Mouse (Mus musculus): Measurements from ENCODE around the gene Grid1.

The Grid1 gene

GRCm38 (mm10) chr14:34936192-34936770 lies 116.4 kb downstream of the Grid1 start:
- TF ChIP-seq POU5F1 (IDR thresholded peaks at IDR 0.05; ENCODE audit: borderline replicate concordance, low read length) (no peak), NANOG (IDR thresholded peaks at IDR 0.05; ENCODE audit: borderline replicate concordance, low read length) (no peak), CTCF (conservative IDR thresholded peaks at IDR 0.05; ENCODE audit: low read length) (no peak)
- Histone ChIP-seq H3K36me3 (ENCODE audit: insufficient read depth, low read length) (no peaks in the 10 kb centered on the region), H3K4me3 (replicated peaks; ENCODE audit: low read length) (no peak overlapping the region), H3K4me1 (replicated peaks; ENCODE audit: low read depth, low read length) (peaks cover 8% of the 10 kb centered on the region; the same call in 1 of the 2 replicates), H3K27me3 (ENCODE audit: insufficient read depth, low read length) (peaks cover 24% of the 10 kb centered on the region), H3K9me3 (ENCODE audit: low read length) (no peaks in the 10 kb centered on the region)

- no peaks in the 10 kb centered on the region for H3K9me3 ChIP-seq (ENCODE audit: low read length)
- H3K4me1 ChIP-seq (replicated peaks; ENCODE audit: low read depth, low read length), result peaks cover 5% of the 10 kb centered on the region; the same call in 1 of the 2 replicates
- H3K4me3 ChIP-seq (replicated peaks; ENCODE audit: low read length), result no peak overlapping the region
- H3K27me3 ChIP-seq (ENCODE audit: insufficient read depth, low read length), result no peaks in the 10 kb centered on the region
- TF ChIP-seq CTCF (conservative IDR thresholded peaks at IDR 0.05; ENCODE audit: low read length) (no peak), NANOG (IDR thresholded peaks at IDR 0.05; ENCODE audit: borderline replicate concordance, low read length) (no peak), POU5F1 (IDR thresholded peaks at IDR 0.05; ENCODE audit: borderline replicate concordance, low read length) (no peak)
- no peaks in the 10 kb centered on the region for H3K36me3 ChIP-seq (ENCODE audit: insufficient read depth, low read length)
Measured at GRCm38 (mm10) chr14:34944390-34944979, 124.6 kb downstream of the Grid1 start.

- no peaks in the 10 kb centered on the region for H3K9me3 ChIP-seq (ENCODE audit: low read length)
- H3K4me3 ChIP-seq (replicated peaks; ENCODE audit: low read length), result no peak overlapping the region
- no peak for TF ChIP-seq NANOG (IDR thresholded peaks at IDR 0.05; ENCODE audit: borderline replicate concordance, low read length)
- no peak for TF ChIP-seq CTCF (conservative IDR thresholded peaks at IDR 0.05; ENCODE audit: low read length)
- no peak for TF ChIP-seq POU5F1 (IDR thresholded peaks at IDR 0.05; ENCODE audit: borderline replicate concordance, low read length)
- H3K27me3 ChIP-seq (ENCODE audit: insufficient read depth, low read length), result no peaks in the 10 kb centered on the region
- H3K4me1 ChIP-seq (replicated peaks; ENCODE audit: low read depth, low read length), result peaks cover 5% of the 10 kb centered on the region; the same call in 1 of the 2 replicates
- no peaks in the 10 kb centered on the region for H3K36me3 ChIP-seq (ENCODE audit: insufficient read depth, low read length)
Measured at GRCm38 (mm10) chr14:34945471-34946313, 125.8 kb downstream of the Grid1 start.

GRCm38 (mm10) chr14:34946314-34946583 lies 126.3 kb downstream of the Grid1 start:
- H3K4me1 ChIP-seq (replicated peaks; ENCODE audit: low read depth, low read length), result peaks cover 5% of the 10 kb centered on the region; the same call in 1 of the 2 replicates
- H3K4me3 ChIP-seq (replicated peaks; ENCODE audit: low read length), result no peak overlapping the region
- no peaks in the 10 kb centered on the region for H3K36me3 ChIP-seq (ENCODE audit: insufficient read depth, low read length)
- no peaks in the 10 kb centered on the region for H3K27me3 ChIP-seq (ENCODE audit: insufficient read depth, low read length)
- TF ChIP-seq POU5F1 (IDR thresholded peaks at IDR 0.05; ENCODE audit: borderline replicate concordance, low read length), result no peak
- no peak for TF ChIP-seq NANOG (IDR thresholded peaks at IDR 0.05; ENCODE audit: borderline replicate concordance, low read length)
- TF ChIP-seq CTCF (conservative IDR thresholded peaks at IDR 0.05; ENCODE audit: low read length), result no peak
- H3K9me3 ChIP-seq (ENCODE audit: low read length), result no peaks in the 10 kb centered on the region

- peaks cover 22% of the 10 kb centered on the region for H3K4me1 ChIP-seq (replicated peaks; ENCODE audit: low read depth, low read length)
- H3K4me3 ChIP-seq (replicated peaks; ENCODE audit: low read length), result no peak overlapping the region
- H3K27me3 ChIP-seq (ENCODE audit: insufficient read depth, low read length), result no peaks in the 10 kb centered on the region
- TF ChIP-seq POU5F1 (IDR thresholded peaks at IDR 0.05; ENCODE audit: borderline replicate concordance, low read length) (no peak), CTCF (conservative IDR thresholded peaks at IDR 0.05; ENCODE audit: low read length) (no peak), NANOG (IDR thresholded peaks at IDR 0.05; ENCODE audit: borderline replicate concordance, low read length) (no peak)
- no peaks in the 10 kb centered on the region for H3K36me3 ChIP-seq (ENCODE audit: insufficient read depth, low read length)
- no peaks in the 10 kb centered on the region for H3K9me3 ChIP-seq (ENCODE audit: low read length)
Measured at GRCm38 (mm10) chr14:34948249-34948648, 128.3 kb downstream of the Grid1 start.

- no peak for TF ChIP-seq CTCF (conservative IDR thresholded peaks at IDR 0.05; ENCODE audit: low read length)
- no peak for TF ChIP-seq POU5F1 (IDR thresholded peaks at IDR 0.05; ENCODE audit: borderline replicate concordance, low read length)
- TF ChIP-seq NANOG (IDR thresholded peaks at IDR 0.05; ENCODE audit: borderline replicate concordance, low read length), result no peak
- Histone ChIP-seq H3K4me1 (replicated peaks; ENCODE audit: low read depth, low read length) (peaks cover 21% of the 10 kb centered on the region), H3K9me3 (ENCODE audit: low read length) (no peaks in the 10 kb centered on the region), H3K27me3 (ENCODE audit: insufficient read depth, low read length) (no peaks in the 10 kb centered on the region), H3K36me3 (ENCODE audit: insufficient read depth, low read length) (no peaks in the 10 kb centered on the region), H3K4me3 (replicated peaks; ENCODE audit: low read length) (no peak overlapping the region)
Measured at GRCm38 (mm10) chr14:34952311-34952710, 132.4 kb downstream of the Grid1 start.

GRCm38 (mm10) chr14:34953566-34953965 lies 133.7 kb downstream of the Grid1 start:
- Histone ChIP-seq H3K4me1 (replicated peaks; ENCODE audit: low read depth, low read length) (peaks cover 24% of the 10 kb centered on the region), H3K27me3 (ENCODE audit: insufficient read depth, low read length) (no peaks in the 10 kb centered on the region), H3K9me3 (ENCODE audit: low read length) (no peaks in the 10 kb centered on the region), H3K4me3 (replicated peaks; ENCODE audit: low read length) (no peak overlapping the region), H3K36me3 (ENCODE audit: insufficient read depth, low read length) (no peaks in the 10 kb centered on the region)
- TF ChIP-seq POU5F1 (IDR thresholded peaks at IDR 0.05; ENCODE audit: borderline replicate concordance, low read length), result no peak
- TF ChIP-seq CTCF (conservative IDR thresholded peaks at IDR 0.05; ENCODE audit: low read length), result no peak
- TF ChIP-seq NANOG (IDR thresholded peaks at IDR 0.05; ENCODE audit: borderline replicate concordance, low read length), result no peak

GRCm38 (mm10) chr14:34955689-34956088 lies 135.8 kb downstream of the Grid1 start:
- Histone ChIP-seq H3K4me3 (replicated peaks; ENCODE audit: low read length) (no peak overlapping the region), H3K9me3 (ENCODE audit: low read length) (no peaks in the 10 kb centered on the region), H3K36me3 (ENCODE audit: insufficient read depth, low read length) (no peaks in the 10 kb centered on the region), H3K27me3 (ENCODE audit: insufficient read depth, low read length) (no peaks in the 10 kb centered on the region), H3K4me1 (replicated peaks; ENCODE audit: low read depth, low read length) (peaks cover 24% of the 10 kb centered on the region)
- no peak for TF ChIP-seq POU5F1 (IDR thresholded peaks at IDR 0.05; ENCODE audit: borderline replicate concordance, low read length)
- no peak for TF ChIP-seq NANOG (IDR thresholded peaks at IDR 0.05; ENCODE audit: borderline replicate concordance, low read length)
- no peak for TF ChIP-seq CTCF (conservative IDR thresholded peaks at IDR 0.05; ENCODE audit: low read length)

All from E14TG2a.4 (cell line).